Mouse (Mus musculus) heart, postnatal 4 days (tissue): ENCODE results near the gene Hist1h3b. TPM values are rescaled to one million over a fixed set of nuclear protein-coding genes. Genes with fewer than 3 reads are reported as not detected.

Experiments used
- DNase-seq: peaks from one replicate; pipeline ENCODE4 v3.0.0; 2021
- total RNA-seq, 2 experiments: library from RNA; stranded (reverse); gene quantifications; 2 replicates each; pipeline ENCODE4 v1.2.3; 2021

Hist1h3b gene
- total RNA-seq, 2 experiments from 2014 or later: 568 to 625 TPM

GRCm38 (mm10) chr13:23739069-23739921 is 12.8 kb upstream of the Hist1h3b start:
- DNase-seq: peak; percentile 92

GRCm38 (mm10) chr13:23739922-23740252 is 12.2 kb upstream of the Hist1h3b start:
- DNase-seq: no peak

- no peak for DNase-seq
Measured at GRCm38 (mm10) chr13:23740256-23740840, 11.7 kb upstream of the Hist1h3b start.

GRCm38 (mm10) chr13:23740910-23741309 is 11.2 kb upstream of the Hist1h3b start:
- no peak for DNase-seq

- no peak for DNase-seq
Measured at GRCm38 (mm10) chr13:23742007-23742406, 10.1 kb upstream of the Hist1h3b start.

GRCm38 (mm10) chr13:23743215-23743614 is 8.9 kb upstream of the Hist1h3b start:
- no peak for DNase-seq

- DNase-seq: no peak
Measured at GRCm38 (mm10) chr13:23743963-23744362, 8.1 kb upstream of the Hist1h3b start.

- DNase-seq: no peak
Measured at GRCm38 (mm10) chr13:23744421-23745380, 7.4 kb upstream of the Hist1h3b start.

- peak; percentile 89 for DNase-seq
Measured at GRCm38 (mm10) chr13:23745381-23746161, 6.5 kb upstream of the Hist1h3b start, which contains the start of gene Hist1h3c. Hist1h3c (minus strand) TSS chr13:23745602.

GRCm38 (mm10) chr13:23746201-23747080 is 5.6 kb upstream of the Hist1h3b start, which contains the start of gene Hist1h2bb:
Hist1h2bb (plus strand) TSS chr13:23746734.
- DNase-seq: peak; percentile 68

GRCm38 (mm10) chr13:23747081-23747891 is 4.8 kb upstream of the Hist1h3b start:
- DNase-seq: no peak

- DNase-seq: no peak
Measured at GRCm38 (mm10) chr13:23747892-23748288, 4.2 kb upstream of the Hist1h3b start.

- no peak for DNase-seq
Measured at GRCm38 (mm10) chr13:23749563-23750121, 2.4 kb upstream of the Hist1h3b start.

- DNase-seq: peak; percentile 43
Measured at GRCm38 (mm10) chr13:23750839-23751477, 1.1 kb upstream of the Hist1h3b start, which contains the start of gene Hist1h2ab. Hist1h2ab (plus strand) TSS chr13:23751126.

GRCm38 (mm10) chr13:23751478-23751956 is 550 bp upstream of the Hist1h3b start:
- DNase-seq: no peak

GRCm38 (mm10) chr13:23752742-23753172 is 690 bp downstream of the Hist1h3b start:
- DNase-seq: no peak

GRCm38 (mm10) chr13:23753314-23754078 is 1.4 kb downstream of the Hist1h3b start:
- DNase-seq: no peak

- no peak for DNase-seq
Measured at GRCm38 (mm10) chr13:23755000-23755399, 2.9 kb downstream of the Hist1h3b start.
